Mouse (Mus musculus): Measurements from ENCODE around the gene Gnpat. TPM values are rescaled to one million over a fixed set of nuclear protein-coding genes. Genes with fewer than 3 reads are reported as not detected.
A peak's percentile ranks its signal among the peaks of the same experiment; 100 is the strongest.

The Gnpat gene
- 100 to 1,000 TPM; 146 to 148 TPM for total RNA-seq (2021)
- long read RNA-seq, experiment 1, transcript Gnpat-202 (2 exons, 538 nt), result minor isoform, 5 of 114 reads
- long read RNA-seq, experiment 1, transcript Gnpat-201 (16 exons, 2,984 nt), result major isoform, 55 of 114 reads
- long read RNA-seq, experiment 1, partial matches to known transcripts, result 50 of 114 reads
- long read RNA-seq, experiment 1, other reads (novel, unspliced or antisense), result 4 of 114 reads
- long read RNA-seq, experiment 2, transcript Gnpat-202 (2 exons, 538 nt), result minor isoform, 6 of 162 reads
- long read RNA-seq, experiment 2, transcript Gnpat-201 (16 exons, 2,984 nt), result major isoform, 103 of 162 reads
- long read RNA-seq, experiment 2, partial matches to known transcripts, result 29 of 162 reads
- long read RNA-seq, experiment 2, other reads (novel, unspliced or antisense), result 24 of 162 reads

DNA sequence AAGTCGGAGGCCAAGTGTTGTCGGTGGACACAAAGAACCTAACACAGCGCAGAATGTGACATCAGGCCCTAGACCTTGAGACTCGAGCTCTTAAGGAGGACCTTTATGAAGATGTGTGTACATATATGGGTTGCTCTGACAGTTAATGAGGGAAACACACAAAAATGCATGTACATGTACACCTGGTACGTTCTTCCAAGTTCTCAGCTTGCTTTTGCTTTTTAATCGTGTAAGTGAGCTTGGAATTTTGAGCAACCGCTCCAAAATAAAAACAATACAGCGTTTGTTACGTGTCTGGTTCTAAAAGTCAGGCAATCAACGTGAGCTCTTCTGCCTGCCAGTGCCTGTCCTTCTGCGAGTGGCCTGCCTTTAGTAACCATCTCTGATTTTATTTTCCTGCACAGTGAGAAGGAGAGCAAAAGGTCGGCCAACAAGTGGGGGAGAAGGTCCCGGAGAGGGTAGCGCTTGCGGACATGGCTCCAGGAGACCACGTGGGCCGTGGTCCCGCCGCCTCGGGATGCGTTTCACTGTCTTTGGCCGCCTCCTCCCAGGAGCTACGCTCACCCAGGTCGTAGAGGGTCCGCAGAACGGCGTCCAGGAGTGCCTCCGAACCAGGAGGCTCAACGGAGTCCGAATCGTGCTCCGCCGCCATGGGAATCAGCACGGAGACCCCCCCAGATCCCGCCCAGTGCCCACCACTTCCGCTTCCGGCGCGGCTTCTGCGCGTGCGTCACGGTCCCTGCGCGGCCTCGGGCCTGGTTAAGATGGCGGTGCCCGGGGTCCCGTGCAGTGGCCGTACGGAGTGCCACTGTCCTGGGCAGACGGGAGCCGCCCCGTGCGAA, at the start of gene Gnpat, which contains the start of gene 2810004N23Rik:
Gene Gnpat, plus strand, starts transcription at position 713 of the 842 bp plus-strand sequence.
Gene 2810004N23Rik, minus strand, starts transcription at position 800 of the 842 bp plus-strand sequence.
- intact Hi-C loops (cut with DNase I), result no loop called here
- DNase-seq, result peak; percentile 91 to 94

DNA sequence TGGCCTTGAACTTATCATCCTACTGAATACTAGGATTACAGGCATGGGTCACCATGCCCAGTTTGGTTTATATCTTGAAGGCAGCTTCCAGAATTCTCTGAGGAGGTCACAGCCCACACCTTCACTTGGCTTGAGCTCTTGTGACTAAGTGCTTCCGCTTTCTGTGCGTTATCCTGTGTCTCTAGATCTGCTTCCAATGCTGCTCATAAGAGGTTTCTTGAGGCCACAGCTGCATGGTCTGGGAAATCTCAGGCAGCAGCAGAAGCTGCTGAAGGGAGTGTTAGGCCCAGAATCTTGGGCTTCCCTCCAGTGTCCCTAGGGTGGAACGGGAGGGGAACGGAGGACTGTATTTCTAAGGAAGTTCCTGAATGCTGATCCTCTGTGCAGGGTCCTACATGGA, 49.5 kb upstream of the Gnpat start:
- no peak for DNase-seq
- intact Hi-C loops (cut with DNase I), result loop anchor here (5.0 kb wide), 1 partner anchor 71 kb away; no protein-coding TSS in a partner anchor

- DNase-seq, result no peak
- intact Hi-C loops (cut with DNase I), result no loop called here
These were observed 47.0 kb upstream of the Gnpat start for GRCm38 (mm10) chr8:124815870-124816269.

DNA sequence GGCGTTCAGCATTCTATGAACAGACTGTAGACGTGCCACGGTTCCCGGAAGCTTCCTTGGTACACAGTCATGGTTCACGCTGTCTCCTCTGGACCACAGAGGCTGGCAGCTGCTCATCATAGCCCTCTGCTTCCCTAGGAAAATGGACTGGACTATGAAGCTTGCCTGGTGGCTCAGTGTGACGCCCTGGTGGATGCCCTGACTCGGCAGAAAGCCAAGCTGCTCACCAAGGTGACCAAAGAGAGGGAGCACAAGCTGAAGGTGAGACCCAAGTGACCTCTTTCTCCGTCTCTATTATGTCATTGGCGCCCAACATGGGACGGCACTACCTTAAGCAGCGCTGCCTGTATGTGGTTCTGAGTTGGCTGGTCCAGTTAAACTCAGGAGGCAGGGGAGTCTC, 46.0 kb upstream of the Gnpat start:
- no peak for DNase-seq
- intact Hi-C loops (cut with DNase I), result no loop called here

- DNase-seq, result no peak
- intact Hi-C loops (cut with DNase I), result no loop called here
These were observed 45.5 kb upstream of the Gnpat start for GRCm38 (mm10) chr8:124817361-124817760.

- intact Hi-C loops (cut with DNase I), result no loop called here
- DNase-seq, result no peak
These were observed 43.2 kb upstream of the Gnpat start for GRCm38 (mm10) chr8:124819612-124820115.

DNA sequence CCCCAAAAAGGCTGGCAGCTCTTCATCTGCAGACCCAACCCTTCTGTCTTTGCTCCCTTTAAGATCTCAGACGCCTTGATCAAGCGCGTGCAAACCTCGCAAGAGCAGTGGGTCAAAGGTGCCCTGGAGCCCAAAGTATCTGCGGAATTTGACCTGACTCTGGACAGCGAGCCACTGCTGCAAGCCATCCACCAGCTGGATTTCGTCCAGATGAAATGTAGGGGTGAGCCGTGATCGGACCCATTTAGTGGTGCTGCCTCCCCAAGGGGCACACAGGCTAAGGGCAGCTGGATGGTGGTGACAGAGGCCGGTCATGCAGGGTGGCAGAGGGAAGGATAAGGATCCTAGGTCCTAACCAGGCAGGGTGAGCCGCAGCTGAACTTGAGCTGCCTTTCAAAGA, 42.7 kb upstream of the Gnpat start:
- DNase-seq, result no peak
- intact Hi-C loops (cut with DNase I), result no loop called here

- intact Hi-C loops (cut with DNase I), result no loop called here
- no peak for DNase-seq
These were observed 39.3 kb upstream of the Gnpat start for GRCm38 (mm10) chr8:124823497-124823896.

- intact Hi-C loops (cut with DNase I), result no loop called here
- peak in 1 of 2 experiments; percentile 35 for DNase-seq
These were observed 36.2 kb upstream of the Gnpat start for GRCm38 (mm10) chr8:124826658-124827057.

DNA sequence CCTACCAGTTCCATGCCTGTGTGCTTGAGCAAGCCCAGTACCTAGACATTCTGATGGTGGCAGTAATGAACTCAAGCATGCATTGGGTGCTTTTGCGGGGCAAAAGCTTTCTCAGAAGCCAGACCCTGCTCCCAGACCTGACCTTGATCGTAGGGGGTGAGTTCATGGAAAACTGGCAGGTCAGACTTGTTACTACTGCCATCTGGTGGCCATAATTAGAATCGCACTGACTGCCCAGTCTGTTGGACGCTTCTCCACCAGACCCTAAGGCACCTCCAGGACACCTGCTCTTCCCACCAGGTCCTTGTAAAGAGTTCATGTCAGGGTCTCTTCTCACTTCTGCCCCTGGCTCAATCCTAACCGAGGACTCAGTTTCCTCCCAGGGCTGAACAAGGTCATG, 35.4 kb upstream of the Gnpat start:
- intact Hi-C loops (cut with DNase I), result no loop called here
- peak in 1 of 2 experiments; percentile 27 for DNase-seq

GRCm38 (mm10) chr8:124828561-124829240, 34.1 kb upstream of the Gnpat start:
- DNase-seq, result no peak
- intact Hi-C loops (cut with DNase I), result loop anchor here (1.0 kb wide), 1 partner anchor 89 kb away; no protein-coding TSS in a partner anchor

DNA sequence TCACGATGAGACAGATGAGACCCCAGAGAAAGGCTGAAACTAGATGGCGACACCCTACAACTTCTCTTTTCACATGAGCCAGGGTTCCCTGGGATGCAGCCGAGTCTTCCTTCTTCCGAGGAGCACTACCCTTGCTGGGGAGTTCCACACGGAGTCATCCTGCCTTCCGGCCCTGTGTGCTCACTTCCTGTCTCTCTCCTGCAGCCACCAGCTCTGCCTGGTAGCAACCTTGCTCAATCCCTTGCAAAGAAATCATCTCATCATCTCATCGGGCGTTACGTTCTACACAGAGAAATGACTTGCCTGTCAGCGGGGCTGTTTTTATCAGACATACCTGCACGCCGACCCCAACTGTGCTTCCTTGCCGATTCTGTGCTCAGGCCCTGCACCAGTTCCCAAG, 32.8 kb upstream of the Gnpat start:
- intact Hi-C loops (cut with DNase I), result no loop called here
- DNase-seq, result no peak

DNA sequence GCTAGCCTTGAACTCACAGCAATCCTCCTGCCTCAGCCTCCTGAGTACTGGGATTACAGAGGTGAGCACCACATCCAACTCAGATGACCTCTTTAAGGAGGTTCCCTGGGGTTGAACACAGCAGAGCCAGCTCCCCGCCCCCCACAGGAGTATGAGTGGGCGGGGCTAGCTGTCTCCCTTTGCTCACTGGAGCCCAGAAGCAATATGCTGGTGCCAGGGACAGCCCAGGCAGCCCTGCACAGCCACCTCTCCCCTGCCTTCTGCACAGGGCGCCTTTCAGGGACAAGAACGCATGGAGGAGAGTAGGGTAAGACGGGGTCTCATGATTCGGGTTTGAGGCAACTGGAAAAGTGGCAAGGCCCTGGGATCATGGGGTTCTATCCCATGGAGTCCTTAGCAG, 31.3 kb upstream of the Gnpat start:
- DNase-seq, result no peak
- intact Hi-C loops (cut with DNase I), result no loop called here

DNA sequence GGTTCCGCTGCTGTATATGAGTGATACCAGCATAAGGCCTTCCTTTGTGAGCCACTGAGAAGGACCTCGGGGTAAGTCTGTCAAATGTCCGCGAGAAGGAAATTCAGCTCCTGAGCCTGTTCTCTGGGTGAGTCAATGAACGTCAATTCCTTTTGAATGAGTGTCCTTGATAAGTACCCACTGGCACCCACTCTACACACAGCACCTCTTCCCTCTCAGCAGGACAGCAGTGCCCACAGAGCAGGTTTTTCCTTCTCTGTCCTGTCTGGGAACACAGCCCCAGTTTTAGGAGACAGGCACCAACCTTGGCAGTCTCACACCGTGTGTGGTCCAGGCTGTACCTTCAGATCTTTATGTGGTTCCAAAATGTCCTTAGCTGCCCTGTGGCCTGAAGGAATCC, 30.9 kb upstream of the Gnpat start:
- DNase-seq, result no peak
- intact Hi-C loops (cut with DNase I), result no loop called here

- intact Hi-C loops (cut with DNase I), result no loop called here
- no peak for DNase-seq
These were observed 29.2 kb upstream of the Gnpat start for GRCm38 (mm10) chr8:124833430-124834205.

DNA sequence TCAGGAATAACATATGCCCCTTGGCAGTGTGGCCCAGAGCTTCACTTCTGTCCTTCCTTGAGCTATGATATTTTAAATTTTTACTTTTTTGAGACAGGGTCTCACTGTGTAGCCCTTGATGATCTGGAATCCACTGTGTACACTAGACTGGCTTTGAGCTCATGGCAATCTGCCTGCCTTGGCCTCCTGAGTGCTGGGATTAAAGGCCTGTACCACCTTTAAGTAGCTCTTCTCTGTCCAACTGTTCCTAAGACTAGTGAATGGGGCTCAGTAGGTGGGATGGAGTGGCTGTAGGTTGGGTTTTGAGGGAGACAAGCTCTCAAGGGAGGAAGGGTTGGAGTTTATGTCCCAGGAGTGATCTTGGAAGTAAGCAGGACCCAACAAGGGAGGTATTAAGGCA, 27.0 kb upstream of the Gnpat start:
- intact Hi-C loops (cut with DNase I), result no loop called here

GRCm38 (mm10) chr8:124836273-124836672, 26.6 kb upstream of the Gnpat start:
- intact Hi-C loops (cut with DNase I), result no loop called here
- no peak for DNase-seq

More for the DNA sequence above, 27.0 kb upstream of the Gnpat start:
- DNase-seq, result no peak

DNA sequence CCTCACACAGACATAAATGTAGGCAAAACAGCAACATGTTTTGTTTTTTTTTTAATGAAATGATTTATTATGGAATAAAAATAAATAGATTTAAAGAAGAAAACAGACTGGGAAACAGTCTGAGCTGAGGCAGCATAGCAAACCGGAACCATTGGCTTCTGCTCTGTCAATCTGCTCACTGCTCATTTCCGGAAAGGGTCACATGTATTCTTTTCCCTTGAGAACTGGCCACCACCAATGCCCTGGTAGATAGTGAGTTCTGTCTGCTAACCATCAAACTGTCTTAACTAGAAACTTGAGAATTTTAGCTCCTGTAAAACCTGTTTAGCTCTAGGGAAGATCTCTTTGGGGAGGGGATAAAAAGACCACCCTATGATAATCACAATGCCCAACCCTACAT, 25.9 kb upstream of the Gnpat start:
- intact Hi-C loops (cut with DNase I), result no loop called here
- no peak for DNase-seq

- no peak for DNase-seq
- intact Hi-C loops (cut with DNase I), result no loop called here
These were observed 24.9 kb upstream of the Gnpat start for GRCm38 (mm10) chr8:124837956-124838355.

GRCm38 (mm10) chr8:124839371-124839770, 23.5 kb upstream of the Gnpat start:
- intact Hi-C loops (cut with DNase I), result no loop called here
- no peak for DNase-seq

Data from gastrocnemius, postnatal 36 days (tissue).